Mouse (Mus musculus) heart, postnatal 25 days (tissue): Measurements from ENCODE around the gene Mpo. TPM values are rescaled to one million over a fixed set of nuclear protein-coding genes. Genes with fewer than 3 reads are reported as not detected.

Source experiments
- DNase-seq: peaks from one replicate; pipeline ENCODE4 v3.0.0; 2022; ENCODE audit warnings: low spot score
- intact Hi-C: fragments of 180-260 bp; cut with DNase I; formaldehyde crosslinking; loops from one replicate; pipeline ENCODE4 v1.15.1; 2025
- total RNA-seq, 2 experiments: library from RNA; stranded (reverse); gene quantifications; 2 replicates each; pipeline ENCODE4 v1.2.3; 2021

The Mpo gene
- total RNA-seq, 2 experiments from 2014 or later, result not detected

GRCm38 (mm10) chr11:87757001-87757954 lies 36.1 kb upstream of the Mpo start:
- intact Hi-C loops, result no loop called here
- DNase-seq, result no peak

DNA sequence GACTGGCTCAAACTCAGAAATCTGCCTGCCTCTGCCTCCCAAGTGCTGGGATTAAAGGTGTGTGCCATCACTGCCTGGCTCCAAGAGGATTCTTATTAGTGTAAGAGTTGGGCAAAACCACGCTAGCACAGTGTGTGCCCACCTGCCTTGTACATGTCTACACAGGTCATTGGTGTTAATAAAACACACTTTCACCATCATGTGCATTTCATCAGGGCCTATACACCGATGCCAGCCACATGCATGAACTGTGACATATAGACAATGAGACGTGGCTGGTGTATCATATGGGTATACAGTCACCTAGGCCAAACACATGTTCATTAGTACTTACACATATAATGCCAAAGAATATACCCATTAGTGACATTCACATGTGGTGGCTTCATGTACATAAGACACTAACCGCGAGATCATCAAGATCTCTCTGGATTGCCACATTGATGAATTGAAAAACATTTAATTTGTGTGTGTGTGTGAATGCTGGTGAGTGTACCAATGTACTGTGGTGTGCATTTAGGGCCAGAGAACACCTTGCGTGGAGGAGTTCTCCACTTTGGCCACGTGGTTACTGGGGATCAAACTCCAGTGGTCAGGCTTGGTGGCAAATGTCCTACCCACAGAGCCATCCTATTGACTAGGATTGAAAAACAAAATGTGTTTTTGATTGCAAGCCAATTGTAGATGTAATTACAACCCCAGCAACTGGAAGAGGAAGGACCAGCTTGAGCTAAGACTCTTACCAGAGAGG lies 35.0 kb upstream of the Mpo start:
- intact Hi-C loops, result no loop called here
- no peak for DNase-seq

GRCm38 (mm10) chr11:87758957-87759608 lies 34.3 kb upstream of the Mpo start:
- no peak for DNase-seq
- intact Hi-C loops, result no loop called here

GRCm38 (mm10) chr11:87759609-87760005 lies 33.8 kb upstream of the Mpo start:
- DNase-seq, result no peak
- intact Hi-C loops, result no loop called here

DNA sequence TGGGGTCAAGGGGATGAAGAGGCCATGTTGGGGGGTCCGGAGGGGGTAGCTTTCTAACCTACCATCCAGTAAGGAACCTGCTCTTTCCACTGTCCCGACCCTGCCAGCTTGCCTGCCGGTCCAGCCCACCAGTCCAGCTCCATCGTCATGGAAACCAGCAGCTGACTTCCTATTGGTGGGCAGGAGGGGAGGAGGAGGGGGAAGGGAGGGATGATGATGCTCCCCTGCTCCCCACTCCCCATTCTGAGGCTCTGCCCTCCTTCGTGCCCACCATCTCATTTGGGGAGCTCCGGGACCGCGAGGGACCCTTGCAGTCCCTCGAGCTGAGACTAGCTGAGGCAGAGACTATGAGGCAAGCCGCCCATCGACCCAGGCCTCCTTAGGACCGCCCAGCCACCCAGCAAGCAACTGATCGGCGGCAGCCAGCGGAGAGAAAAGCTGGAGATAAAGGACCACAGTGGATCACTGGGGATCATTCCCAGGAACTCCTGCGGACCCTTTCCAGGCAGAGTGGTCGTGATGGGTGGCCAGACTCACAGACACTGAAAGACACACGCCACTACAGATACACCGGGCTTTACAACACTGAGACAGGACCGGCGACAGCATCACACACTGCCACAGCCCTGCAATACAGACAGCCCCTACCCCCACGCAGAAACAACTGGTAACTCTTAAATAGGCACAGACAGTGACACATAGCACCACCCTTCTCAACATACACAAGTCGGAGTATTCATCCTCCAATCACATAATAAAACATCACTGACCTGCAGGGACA lies 32.9 kb upstream of the Mpo start, which contains the start of gene Tspoap1:
Gene Tspoap1 (plus strand): TSS at position 241 of the 781 bp plus-strand sequence.
- intact Hi-C loops, result no loop called here
- DNase-seq, result no peak

- DNase-seq, result no peak
- intact Hi-C loops, result no loop called here
Measured at GRCm38 (mm10) chr11:87761181-87761721, 32.1 kb upstream of the Mpo start.

GRCm38 (mm10) chr11:87761806-87762701 lies 31.3 kb upstream of the Mpo start:
- intact Hi-C loops, result no loop called here
- DNase-seq, result no peak

DNA sequence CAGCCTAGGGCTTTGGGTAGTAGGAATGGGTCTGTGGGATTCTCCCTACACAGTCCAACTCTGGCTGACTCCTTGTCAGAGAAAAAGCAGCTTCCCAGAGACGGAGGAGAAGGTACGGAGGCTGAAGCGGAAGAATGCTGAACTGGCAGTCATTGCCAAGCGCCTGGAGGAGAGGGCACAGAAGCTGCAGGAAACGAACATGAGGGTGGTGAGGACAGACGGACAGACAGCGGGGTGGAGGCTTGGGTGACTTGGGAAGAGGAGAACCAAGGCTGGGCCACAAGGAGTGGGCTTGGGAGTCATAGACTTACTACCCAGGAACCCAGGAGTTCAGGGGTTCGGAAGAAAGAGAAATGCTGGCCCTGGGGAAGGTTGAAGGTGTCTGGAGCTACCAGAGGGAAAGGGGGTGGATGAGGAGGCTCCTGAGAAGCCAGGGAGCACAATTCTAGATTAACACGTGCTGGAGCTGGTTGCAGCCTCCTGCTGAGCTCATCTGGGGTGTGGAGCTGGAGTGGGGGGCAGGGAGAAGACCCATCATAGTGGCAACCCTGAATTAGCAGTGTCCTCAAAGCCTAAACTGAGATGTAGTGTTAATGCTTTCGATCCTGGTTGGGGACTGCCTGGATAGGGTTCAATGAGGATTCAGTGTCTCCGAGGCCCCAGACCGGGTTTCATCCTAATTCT lies 30.5 kb upstream of the Mpo start:
- intact Hi-C loops, result no loop called here
- DNase-seq, result no peak

GRCm38 (mm10) chr11:87763511-87763987 lies 29.8 kb upstream of the Mpo start:
- no peak for DNase-seq
- intact Hi-C loops, result no loop called here

DNA sequence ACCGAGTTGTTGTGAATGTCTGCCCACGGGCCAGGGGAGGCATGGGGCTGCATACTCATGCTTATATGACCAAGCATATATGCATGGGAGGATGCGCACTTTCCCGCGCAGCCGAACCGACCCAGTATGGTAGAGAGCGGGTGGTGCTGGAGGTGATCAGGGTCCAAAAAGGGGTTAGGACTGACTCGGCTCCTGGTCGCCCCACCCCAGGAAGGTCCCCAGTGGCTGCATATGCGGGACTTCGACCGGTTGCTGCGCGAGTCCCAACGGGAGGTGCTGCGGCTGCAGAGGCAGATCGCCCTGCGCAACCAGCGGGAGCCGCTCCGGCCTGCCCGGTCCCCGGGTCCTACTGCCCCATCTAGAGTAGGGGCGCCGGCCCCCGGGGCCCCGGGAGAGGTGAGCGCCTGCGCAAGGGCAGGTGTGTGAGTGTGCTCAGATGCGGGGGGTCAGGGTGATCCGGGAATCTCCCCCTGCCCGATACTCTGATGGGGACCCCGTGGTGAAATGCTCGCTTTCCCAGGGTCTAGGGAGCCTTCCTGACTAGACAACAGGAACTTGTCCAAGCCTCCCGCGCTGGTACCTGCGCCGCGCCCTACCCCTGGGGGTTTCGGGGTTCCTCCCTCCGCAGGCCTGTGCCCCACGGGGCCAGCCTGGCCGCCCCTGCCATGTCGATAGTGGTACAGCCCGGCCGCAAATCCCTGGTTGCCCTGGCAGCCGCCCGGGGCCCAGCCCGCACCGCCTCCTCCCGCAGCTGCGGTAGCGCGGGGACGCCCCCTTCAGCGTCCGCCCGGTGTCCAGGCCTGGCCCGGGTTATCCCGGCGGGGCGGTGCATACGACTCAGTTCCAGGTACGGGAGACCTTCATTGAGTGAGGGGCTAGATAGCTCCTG lies 29.1 kb upstream of the Mpo start:
- DNase-seq, result no peak
- intact Hi-C loops, result no loop called here

- intact Hi-C loops, result no loop called here
- no peak for DNase-seq
Measured at GRCm38 (mm10) chr11:87768745-87769144, 24.6 kb upstream of the Mpo start.

DNA sequence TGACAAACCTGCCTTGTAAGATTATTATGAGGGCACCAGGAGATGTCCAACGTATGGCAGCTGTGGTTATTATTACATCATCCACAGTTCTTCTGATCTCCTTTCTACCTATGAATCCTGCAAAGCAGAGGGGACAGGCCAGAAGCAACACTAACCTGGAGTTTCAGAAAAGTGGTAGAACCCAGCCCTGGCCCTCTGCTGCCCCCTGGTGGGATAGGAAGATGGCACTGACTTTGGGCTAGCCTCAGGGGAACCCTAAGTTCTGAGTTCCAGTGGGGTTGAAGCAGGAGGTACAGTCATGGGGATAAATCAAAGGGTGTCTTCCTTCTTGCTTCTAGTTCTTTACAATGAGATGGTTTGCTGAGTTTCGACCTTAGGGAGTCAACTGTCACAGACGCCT lies 22.4 kb upstream of the Mpo start:
- DNase-seq, result no peak
- intact Hi-C loops, result loop anchor here (1.0 to 5.0 kb wide), 2 partner anchors 109 to 559 kb away; partner anchors contain the start of gene Rnf43

DNA sequence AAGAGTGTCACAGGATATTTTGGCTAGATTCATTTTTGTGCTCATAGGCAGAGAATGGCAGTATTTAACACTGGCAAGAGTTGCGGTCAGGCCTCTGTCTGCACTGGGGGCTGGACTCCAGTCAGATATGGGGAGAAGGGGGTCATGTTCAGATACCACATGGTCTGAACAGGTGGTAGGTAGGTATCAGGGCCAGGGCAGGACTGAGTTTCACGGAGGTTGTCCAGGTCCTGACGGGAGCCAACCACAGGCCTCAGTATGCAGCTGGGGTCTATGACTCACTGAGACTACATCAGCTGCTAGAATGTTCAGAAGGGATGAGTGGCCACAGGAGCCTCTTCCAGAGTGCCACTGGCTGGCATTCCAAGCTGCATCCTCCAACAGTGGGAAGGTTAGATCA lies 21.0 kb upstream of the Mpo start:
- intact Hi-C loops, result loop anchor here (5.0 kb wide), 1 partner anchor 560 kb away; no protein-coding TSS in a partner anchor
- DNase-seq, result no peak

DNA sequence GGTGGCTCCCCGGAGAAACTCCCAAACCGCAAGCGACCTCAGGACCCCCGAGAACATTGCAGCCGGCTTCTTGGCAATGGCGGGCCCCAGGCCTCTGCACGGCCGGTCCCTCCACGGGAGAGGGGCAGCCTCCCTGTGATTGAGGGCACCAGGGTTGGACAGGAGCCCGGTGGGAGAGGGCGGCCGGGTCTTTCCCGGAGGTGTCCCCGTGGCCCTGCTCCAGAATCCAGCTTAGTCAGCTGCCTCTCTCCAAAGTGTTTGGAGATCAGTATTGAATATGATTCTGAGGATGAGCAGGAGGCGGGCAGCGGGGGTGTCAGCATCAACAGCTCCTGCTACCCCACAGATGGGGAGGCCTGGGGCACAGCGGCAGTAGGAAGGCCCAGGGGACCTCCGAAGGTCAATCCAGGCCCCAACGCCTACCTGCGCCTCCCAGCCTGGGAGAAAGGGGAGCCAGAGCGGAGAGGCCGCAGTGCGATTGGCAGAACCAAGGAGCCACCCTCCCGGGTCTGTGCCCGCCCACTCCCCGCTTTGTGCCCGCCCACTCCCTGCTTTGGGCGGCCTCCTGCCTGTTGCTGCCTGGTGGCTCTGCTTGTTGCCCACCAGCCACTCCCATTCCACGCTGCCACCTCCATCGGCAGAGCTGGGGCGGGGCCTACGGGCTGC lies 15.1 kb upstream of the Mpo start:
- no peak for DNase-seq
- intact Hi-C loops, result no loop called here

DNA sequence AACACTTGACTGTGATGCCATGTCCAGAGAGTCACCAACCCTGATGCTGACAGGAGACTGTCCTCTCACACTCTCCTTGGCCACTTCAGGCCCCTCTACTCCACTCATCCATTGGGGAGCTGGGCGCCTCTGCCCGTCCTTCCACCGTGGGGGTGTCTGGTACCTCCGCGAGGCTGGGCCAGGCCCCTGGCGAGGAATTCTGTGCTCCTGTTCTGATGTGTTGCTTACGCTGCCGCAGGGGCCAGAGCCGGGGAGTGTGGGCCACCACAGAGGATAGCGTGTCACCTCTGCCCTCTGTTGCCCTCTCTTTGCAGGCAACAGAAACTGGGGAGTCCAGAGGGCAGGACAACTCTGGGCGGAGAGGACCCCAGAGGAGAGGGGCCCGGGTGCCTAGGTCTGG lies 14.5 kb upstream of the Mpo start:
- no peak for DNase-seq
- intact Hi-C loops, result no loop called here

DNA sequence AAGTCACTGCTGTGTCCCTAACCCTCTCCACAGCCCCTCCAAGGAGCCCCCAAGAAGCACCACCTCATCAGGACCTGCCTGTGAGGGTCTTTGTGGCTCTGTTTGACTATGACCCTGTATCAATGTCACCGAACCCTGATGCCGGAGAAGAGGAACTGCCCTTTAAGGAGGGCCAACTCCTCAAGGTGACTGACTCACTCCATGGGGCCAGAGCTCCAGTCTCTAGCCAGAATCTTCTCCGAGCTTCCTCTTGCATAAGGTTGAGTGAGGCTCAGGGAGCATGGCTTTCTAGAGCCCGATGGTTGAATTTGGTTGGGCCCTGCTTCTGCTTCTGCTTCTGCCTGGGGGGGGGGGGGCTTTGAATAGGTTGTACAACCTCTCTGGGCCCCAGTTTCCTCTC lies 14.0 kb upstream of the Mpo start:
- no peak for DNase-seq
- intact Hi-C loops, result no loop called here
